Mouse (Mus musculus) intestine, embryonic 15.5 days (tissue): Measurements from ENCODE around the gene Pdzrn3. TPM values are rescaled to one million over a fixed set of nuclear protein-coding genes. Genes with fewer than 3 reads are reported as not detected.

ENCODE experiments used
- ATAC-seq: fragments of 200-750 bp; cut with Nextera tagmentation; 2 replicates; pipeline ENCODE4 v1.8.0; 2017; ENCODE audit warnings: moderate TSS enrichment, moderate library complexity
- H3K27ac ChIP-seq: fragments of 300-500 bp; sonication (generic); 2 replicates; pipeline ENCODE4 v1.5.1; 2015; ENCODE audit warnings: mild to moderate bottlenecking, inconsistent platforms
- H3K27me3 ChIP-seq: fragments of 300-500 bp; sonication (generic); replicated peaks from 2 replicates; pipeline ENCODE4 v1.6.1; 2015; ENCODE audit warnings: inconsistent platforms
- H3K36me3 ChIP-seq: fragments of 300-500 bp; sonication (generic); 2 replicates; pipeline ENCODE4 v1.6.1; 2015; ENCODE audit warnings: inconsistent platforms
- H3K4me1 ChIP-seq: fragments of 300-500 bp; sonication (generic); replicated peaks from 2 replicates; pipeline ENCODE4 v1.6.1; 2015; ENCODE audit warnings: inconsistent platforms
- H3K4me2 ChIP-seq: fragments of 300-500 bp; sonication (generic); replicated peaks from 2 replicates; pipeline ENCODE4 v1.6.1; 2015; ENCODE audit warnings: mild to moderate bottlenecking, inconsistent platforms
- H3K4me3 ChIP-seq: fragments of 300-500 bp; sonication (generic); replicated peaks from 2 replicates; pipeline ENCODE4 v1.5.1; 2015; ENCODE audit warnings: inconsistent platforms
- H3K9ac ChIP-seq: fragments of 300-500 bp; sonication (generic); 2 replicates; pipeline ENCODE4 v1.6.1; 2015; ENCODE audit warnings: inconsistent platforms
- H3K9me3 ChIP-seq: fragments of 300-500 bp; sonication (generic); 2 replicates; pipeline ENCODE4 v1.6.1; 2016; ENCODE audit warnings: inconsistent platforms
- WGBS: fragments of 180-500 bp; shearing (Covaris S2); methylation state at CpG from one replicate; pipeline ENCODE4 v1.1.7; 2015; 5-methylcytosine and 5-hydroxymethylcytosine counted together
- polyA plus RNA-seq: library from polyadenylated mRNA; unstranded; fragments of >200 nt; fragmentation: Nextera tagmentation; extraction: Ambion mirVana; gene quantifications from 2 replicates; pipeline ENCODE4 v1.2.1, GENCODE M21; 2015

Pdzrn3 gene
- polyA plus RNA-seq, 1 experiment from 2014 or later: 10.3 TPM

GRCm38 (mm10) chr6:101280811-101281218, 96.9 kb downstream of the Pdzrn3 start:
- H3K9ac ChIP-seq: no peak overlapping the region
- WGBS: 35% methylated on average over 9 of the region's 9 CpGs
- H3K9me3 ChIP-seq: no peaks in the 10 kb centered on the region
- peaks cover 31% of the 10 kb centered on the region for H3K4me1 ChIP-seq
- no peak overlapping the region for H3K4me3 ChIP-seq
- peak overlapping the region; percentile 11; the same call in 1 of the 2 replicates for H3K27ac ChIP-seq
- H3K36me3 ChIP-seq: no peaks in the 10 kb centered on the region
- H3K27me3 ChIP-seq: no peaks in the 10 kb centered on the region
- 0 out of 2 replicates have a peak overlapping the region, but pooled peaks have one; percentile 15 for H3K4me2 ChIP-seq
- ATAC-seq: no peak

GRCm38 (mm10) chr6:101278286-101278932, 99.3 kb downstream of the Pdzrn3 start:
- Histone ChIP-seq H3K36me3 (no peaks in the 10 kb centered on the region), H3K4me1 (peaks cover 17% of the 10 kb centered on the region), H3K27me3 (no peaks in the 10 kb centered on the region), H3K4me3 (no peak overlapping the region), H3K9ac (no peak overlapping the region), H3K4me2 (no peak overlapping the region), H3K9me3 (no peaks in the 10 kb centered on the region), H3K27ac (0 out of 2 replicates have a peak overlapping the region, but pooled peaks have one; percentile 24)
- WGBS: 71% methylated on average over 13 of the region's 13 CpGs
- no peak; the same call in 1 of the 2 replicates for ATAC-seq

GRCm38 (mm10) chr6:101276261-101276660, 101.4 kb downstream of the Pdzrn3 start:
- WGBS: 62% methylated on average over 8 of the region's 8 CpGs
- no peak overlapping the region for H3K9ac ChIP-seq
- H3K4me2 ChIP-seq: no peak overlapping the region
- no peaks in the 10 kb centered on the region for H3K9me3 ChIP-seq
- H3K27ac ChIP-seq: no peak overlapping the region
- peaks cover 36% of the 10 kb centered on the region for H3K4me1 ChIP-seq
- no peaks in the 10 kb centered on the region for H3K27me3 ChIP-seq
- H3K4me3 ChIP-seq: no peak overlapping the region
- no peaks in the 10 kb centered on the region for H3K36me3 ChIP-seq
- ATAC-seq: no peak

- Histone ChIP-seq H3K4me1 (peaks cover 36% of the 10 kb centered on the region), H3K9ac (no peak overlapping the region), H3K36me3 (no peaks in the 10 kb centered on the region), H3K4me3 (no peak overlapping the region), H3K27me3 (no peaks in the 10 kb centered on the region), H3K27ac (no peak overlapping the region), H3K4me2 (no peak overlapping the region), H3K9me3 (no peaks in the 10 kb centered on the region)
- no peak for ATAC-seq
- WGBS: 86% methylated on average over 3 of the region's 3 CpGs
Measured at GRCm38 (mm10) chr6:101275806-101276205, 101.9 kb downstream of the Pdzrn3 start.

GRCm38 (mm10) chr6:101274846-101275245, 102.9 kb downstream of the Pdzrn3 start:
- Histone ChIP-seq H3K27ac (0 out of 2 replicates have a peak overlapping the region, but pooled peaks have one; percentile 4), H3K4me3 (no peak overlapping the region), H3K4me2 (no peak overlapping the region), H3K4me1 (peaks cover 43% of the 10 kb centered on the region), H3K36me3 (no peaks in the 10 kb centered on the region), H3K9me3 (no peaks in the 10 kb centered on the region), H3K9ac (no peak overlapping the region), H3K27me3 (no peaks in the 10 kb centered on the region)
- WGBS: 58% methylated on average over 2 of the region's 2 CpGs
- ATAC-seq: no peak

GRCm38 (mm10) chr6:101272256-101272655, 105.4 kb downstream of the Pdzrn3 start:
- Histone ChIP-seq H3K9me3 (no peaks in the 10 kb centered on the region), H3K4me2 (peak overlapping the region; percentile 22; the same call in 1 of the 2 replicates), H3K9ac (no peak overlapping the region), H3K27ac (peak overlapping the region; percentile 65), H3K27me3 (no peaks in the 10 kb centered on the region), H3K36me3 (no peaks in the 10 kb centered on the region), H3K4me1 (peaks cover 49% of the 10 kb centered on the region), H3K4me3 (no peak overlapping the region)
- 23% methylated on average over 4 of the region's 4 CpGs for WGBS
- ATAC-seq: no peak

- Histone ChIP-seq H3K4me3 (no peak overlapping the region), H3K4me1 (peaks cover 54% of the 10 kb centered on the region), H3K9ac (no peak overlapping the region), H3K27me3 (no peaks in the 10 kb centered on the region), H3K27ac (peak overlapping the region; percentile 65), H3K9me3 (no peaks in the 10 kb centered on the region), H3K4me2 (peak overlapping the region; percentile 22), H3K36me3 (no peaks in the 10 kb centered on the region)
- 20% methylated on average over 15 of the region's 15 CpGs for WGBS
- peak; percentile 93 for ATAC-seq
Measured at GRCm38 (mm10) chr6:101271378-101272135, 106.1 kb downstream of the Pdzrn3 start.

- Histone ChIP-seq H3K4me1 (peaks cover 57% of the 10 kb centered on the region), H3K27ac (peak overlapping the region; percentile 42), H3K4me3 (no peak overlapping the region), H3K27me3 (no peaks in the 10 kb centered on the region), H3K4me2 (no peak overlapping the region), H3K9ac (no peak overlapping the region), H3K9me3 (no peaks in the 10 kb centered on the region), H3K36me3 (no peaks in the 10 kb centered on the region)
- no peak for ATAC-seq
- 28% methylated on average over 7 of the region's 7 CpGs for WGBS
Measured at GRCm38 (mm10) chr6:101270095-101270826, 107.4 kb downstream of the Pdzrn3 start.

GRCm38 (mm10) chr6:101269335-101270094, 108.2 kb downstream of the Pdzrn3 start:
- no peak for ATAC-seq
- H3K4me2 ChIP-seq: no peak overlapping the region
- no peak overlapping the region for H3K9ac ChIP-seq
- peak overlapping the region; percentile 42 for H3K27ac ChIP-seq
- no peaks in the 10 kb centered on the region for H3K27me3 ChIP-seq
- H3K4me3 ChIP-seq: no peak overlapping the region
- H3K36me3 ChIP-seq: no peaks in the 10 kb centered on the region
- H3K9me3 ChIP-seq: no peaks in the 10 kb centered on the region
- WGBS: 55% methylated on average over 10 of the region's 10 CpGs
- H3K4me1 ChIP-seq: peaks cover 57% of the 10 kb centered on the region

- Histone ChIP-seq H3K9ac (no peak overlapping the region), H3K27me3 (no peaks in the 10 kb centered on the region), H3K36me3 (no peaks in the 10 kb centered on the region), H3K4me2 (no peak overlapping the region), H3K9me3 (no peaks in the 10 kb centered on the region), H3K4me3 (no peak overlapping the region), H3K27ac (no peak overlapping the region), H3K4me1 (peaks cover 53% of the 10 kb centered on the region)
- 64% methylated on average over 1 of the region's 1 CpGs for WGBS
- no peak for ATAC-seq
Measured at GRCm38 (mm10) chr6:101268266-101268665, 109.4 kb downstream of the Pdzrn3 start.

GRCm38 (mm10) chr6:101266787-101267186, 110.9 kb downstream of the Pdzrn3 start:
- no peaks in the 10 kb centered on the region for H3K9me3 ChIP-seq
- no peak overlapping the region for H3K9ac ChIP-seq
- H3K27me3 ChIP-seq: no peaks in the 10 kb centered on the region
- WGBS: 20% methylated on average over 1 of the region's 1 CpGs
- H3K27ac ChIP-seq: no peak overlapping the region
- H3K4me2 ChIP-seq: no peak overlapping the region
- H3K36me3 ChIP-seq: no peaks in the 10 kb centered on the region
- peaks cover 40% of the 10 kb centered on the region for H3K4me1 ChIP-seq
- no peak overlapping the region for H3K4me3 ChIP-seq
- peak; percentile 27 for ATAC-seq
